Mouse (Mus musculus) kidney, adult 9 months (tissue): ENCODE measurements around the gene Pip5kl1.

ENCODE experiments used
- DNase-seq: peaks from one replicate; pipeline ENCODE4 v3.0.0; 2022

Gene Pip5kl1

DNA sequence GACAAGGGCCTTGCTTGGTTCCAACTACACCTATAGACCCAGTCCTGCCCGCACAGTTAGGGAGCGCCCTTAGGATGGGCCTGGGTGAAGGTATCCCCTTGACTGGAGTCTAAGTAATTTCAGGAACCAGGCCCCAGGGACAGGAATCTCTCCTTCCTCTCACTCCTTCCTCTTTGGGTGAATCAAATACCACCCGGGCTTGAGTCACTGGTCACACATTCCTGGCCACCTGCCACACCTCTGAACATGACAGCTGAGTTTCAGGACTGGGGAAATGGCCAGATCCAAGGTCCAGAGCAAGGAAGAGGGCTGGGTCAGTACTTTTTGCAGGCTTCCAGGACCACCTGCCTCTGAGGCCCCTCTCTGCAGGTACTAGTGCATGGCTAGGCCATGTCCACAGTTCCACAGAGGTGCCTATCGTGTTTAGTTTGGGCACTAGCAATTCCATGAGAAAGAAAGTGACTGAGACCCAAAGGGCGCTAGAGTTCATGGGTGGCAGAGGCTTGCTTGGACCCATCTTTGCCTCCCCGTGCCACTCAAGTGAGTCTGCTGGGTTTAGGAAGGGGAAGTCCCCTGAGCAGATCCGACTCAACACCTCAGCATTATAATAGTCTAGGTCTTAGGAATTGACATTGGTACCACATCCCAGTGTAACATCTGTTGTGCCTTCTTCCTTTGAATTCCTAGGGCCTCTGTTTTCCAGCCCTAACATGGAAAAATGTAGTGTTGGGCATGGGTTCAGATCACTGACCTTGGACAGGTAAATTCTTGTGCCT is 26.4 kb upstream of the Pip5kl1 start:
- no peak for DNase-seq

DNA sequence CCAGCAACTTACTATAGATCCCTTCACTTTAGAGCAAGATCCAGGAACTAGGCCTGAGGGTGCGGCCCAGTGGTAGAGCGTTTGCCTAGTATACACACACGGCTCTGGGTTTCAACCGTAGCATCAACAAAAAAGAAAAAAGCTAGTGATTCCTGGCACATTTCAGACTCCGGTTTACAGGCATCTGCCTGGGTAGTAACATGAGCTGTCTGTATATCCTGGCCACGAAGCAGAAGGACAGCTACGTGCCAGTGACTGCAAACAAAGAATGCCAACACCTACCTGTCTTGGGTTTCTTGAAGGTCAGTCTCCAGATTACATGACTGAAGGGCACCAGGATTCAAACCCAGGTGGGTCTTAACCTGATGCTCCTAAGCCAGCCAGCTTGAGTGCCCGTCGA is 25.4 kb upstream of the Pip5kl1 start:
- no peak for DNase-seq

DNA sequence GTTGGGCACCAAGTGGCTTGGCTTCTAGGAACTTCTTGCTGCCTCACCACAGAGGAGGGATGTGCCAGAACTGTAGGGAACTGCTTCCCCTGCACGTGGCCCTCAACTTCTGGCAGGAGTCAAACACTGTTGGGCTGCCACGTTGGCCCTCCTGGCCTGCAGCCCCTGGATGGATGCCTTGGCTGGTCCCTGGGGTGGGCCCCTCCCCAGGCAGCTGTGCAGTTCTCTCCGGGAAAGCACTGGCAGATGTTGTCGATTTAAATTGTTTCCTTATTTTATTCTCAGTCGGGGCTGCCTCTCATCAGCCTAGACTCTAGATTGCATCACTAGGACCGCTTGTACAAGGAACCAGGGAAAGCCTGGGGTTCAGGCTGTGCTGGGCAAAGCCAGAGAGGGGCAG is 24.8 kb upstream of the Pip5kl1 start:
- DNase-seq, result no peak

DNA sequence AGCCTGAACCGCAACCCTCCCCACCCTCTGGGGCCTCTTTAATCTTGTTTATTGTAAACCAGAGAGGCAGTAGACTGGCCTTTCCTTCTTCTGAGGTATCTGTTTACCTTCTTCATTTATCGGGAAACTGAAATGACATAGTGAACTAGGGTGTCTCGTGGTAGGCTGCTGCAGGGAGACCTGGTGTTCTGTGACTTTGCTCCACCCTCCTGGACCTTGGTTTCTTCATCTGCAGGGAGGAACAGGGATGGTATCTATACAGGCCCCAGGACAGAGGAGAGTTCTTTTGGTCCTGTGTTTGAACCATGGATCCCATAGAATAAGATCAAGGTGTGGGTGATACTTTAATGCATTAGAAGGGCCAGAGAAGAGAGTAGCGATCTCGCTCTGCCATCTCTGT is 23.4 kb upstream of the Pip5kl1 start:
- no peak for DNase-seq

DNA sequence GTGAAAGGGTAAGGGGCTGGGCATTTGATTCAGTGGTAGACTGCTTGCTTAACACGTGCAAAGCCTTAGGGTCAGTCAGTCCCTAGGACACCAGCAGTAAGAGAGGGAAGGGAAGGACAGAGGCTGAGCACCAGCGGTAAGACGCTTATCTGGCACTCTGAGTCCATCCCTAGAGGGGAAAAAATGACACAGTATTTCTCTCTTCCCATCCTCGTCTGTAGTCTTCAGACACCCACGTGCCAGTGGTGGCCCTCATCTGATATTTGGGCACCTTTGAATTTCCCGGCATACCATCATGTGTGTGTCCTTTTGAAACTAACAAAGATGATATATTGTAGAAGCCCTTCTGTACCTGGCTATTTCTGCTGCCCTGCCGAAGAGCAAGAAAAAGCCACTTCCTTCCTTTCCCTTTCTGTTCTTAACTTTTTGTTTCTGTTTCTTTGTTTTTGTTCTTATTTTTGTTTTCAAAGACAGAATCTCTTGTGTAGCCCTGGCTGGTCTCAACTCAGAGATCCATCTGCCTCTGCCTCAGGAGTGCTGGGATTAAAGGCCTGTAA is 20.9 kb upstream of the Pip5kl1 start:
- no peak for DNase-seq

DNA sequence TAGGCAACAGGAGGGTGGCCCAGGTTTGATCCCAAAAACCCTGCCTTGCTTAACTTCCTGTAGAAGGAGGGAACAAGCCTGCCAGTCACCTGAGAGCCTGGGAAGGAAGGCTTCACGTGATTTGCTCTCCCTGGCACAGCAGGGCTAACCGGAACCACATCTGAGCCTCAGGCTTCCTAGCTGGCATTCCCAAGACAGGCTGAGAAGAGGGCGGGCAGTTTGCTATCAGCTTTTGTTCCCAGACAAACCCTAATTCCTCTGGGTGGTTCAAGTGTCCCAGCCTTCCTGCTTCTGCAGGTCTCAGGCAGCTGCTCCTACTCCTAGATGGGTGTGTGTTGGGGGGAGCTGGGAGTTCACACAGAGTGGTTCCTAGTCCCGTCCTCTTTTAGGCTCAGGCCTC is 19.1 kb upstream of the Pip5kl1 start:
- DNase-seq, result no peak

DNA sequence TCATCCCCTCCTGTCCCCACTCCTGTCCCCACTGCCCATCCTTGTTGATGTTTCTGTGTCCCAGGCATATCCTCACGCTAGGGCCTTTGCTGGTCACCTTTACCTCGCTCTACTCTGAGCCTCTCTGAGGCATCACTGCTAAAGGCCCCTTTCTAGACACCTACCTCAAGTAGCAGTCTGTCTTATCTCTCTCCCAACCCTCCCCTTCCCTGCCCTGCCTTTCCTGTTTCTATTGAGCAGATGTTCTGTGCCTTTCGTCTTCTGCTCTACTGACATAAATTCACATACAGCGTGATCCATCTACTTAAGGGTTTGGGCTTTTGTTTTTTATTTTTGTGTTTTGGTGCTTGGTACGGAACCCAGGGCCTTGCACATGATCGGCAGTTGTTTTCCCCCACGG is 18.6 kb upstream of the Pip5kl1 start:
- DNase-seq, result no peak

DNA sequence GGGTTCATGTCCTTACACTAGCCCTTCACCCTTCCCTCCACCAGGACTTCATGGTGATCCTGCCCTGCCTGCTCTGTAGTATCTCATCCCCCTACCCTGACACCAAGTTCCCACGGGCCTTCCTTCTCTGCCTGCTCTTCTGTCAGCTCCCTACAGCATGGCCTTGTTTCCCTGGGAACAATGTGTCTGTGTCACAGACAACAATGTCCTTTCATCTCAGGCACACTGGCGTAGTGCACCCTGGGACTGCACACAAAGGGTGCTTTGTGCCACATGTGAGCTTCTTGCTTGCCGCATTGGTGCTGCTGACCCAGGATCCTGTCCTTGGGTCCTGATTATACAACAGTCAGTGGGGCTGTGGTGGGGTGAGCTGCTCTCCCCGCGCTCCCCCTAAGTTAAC is 15.0 kb upstream of the Pip5kl1 start:
- DNase-seq, result no peak

DNA sequence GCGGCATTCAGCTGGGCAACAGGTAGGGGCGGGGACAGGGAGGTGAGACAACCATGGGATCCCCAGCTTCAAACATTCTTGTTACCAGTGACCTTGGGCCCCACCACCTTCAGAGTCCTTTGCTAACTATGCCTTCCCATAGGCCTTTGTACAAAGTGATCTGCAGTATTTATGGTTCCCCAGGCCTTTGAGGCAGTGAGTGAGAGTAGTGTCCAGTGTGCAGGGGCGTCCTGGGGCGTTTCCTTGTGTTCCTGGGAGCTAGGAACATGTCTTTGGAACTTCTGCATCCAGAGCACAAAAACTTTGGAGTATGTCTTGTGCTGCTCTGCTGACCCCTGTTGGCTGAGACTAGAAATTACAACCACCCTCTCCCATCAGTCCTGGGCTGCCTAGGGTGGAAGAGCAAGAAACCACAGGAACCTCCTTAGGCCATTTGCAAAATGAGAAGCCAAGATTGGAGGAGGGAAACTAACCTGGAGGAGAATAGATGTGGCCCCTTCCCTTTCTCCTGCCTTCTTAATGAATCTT is 8.0 kb upstream of the Pip5kl1 start:
- DNase-seq, result peak; percentile 79

DNA sequence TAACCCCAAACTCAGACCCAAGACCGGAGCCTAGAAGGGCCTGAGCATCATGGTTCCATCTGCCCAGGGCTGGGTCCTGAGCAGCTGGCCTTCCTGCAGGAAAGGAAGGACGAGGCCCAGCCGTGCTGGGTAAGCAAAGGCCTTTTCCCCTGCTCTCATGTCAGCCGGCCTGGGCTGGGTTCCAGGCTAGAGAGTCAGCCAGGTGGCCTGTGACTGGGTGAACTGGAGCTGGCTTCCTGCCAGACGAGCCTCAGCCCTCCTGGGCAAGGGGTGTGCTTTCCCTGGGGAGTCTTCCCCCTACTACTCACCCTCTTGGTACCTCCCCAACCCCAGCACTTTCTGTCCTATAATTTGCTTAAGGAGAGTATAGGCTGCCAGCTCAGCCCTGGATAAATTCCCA is 6.4 kb upstream of the Pip5kl1 start:
- no peak for DNase-seq

DNA sequence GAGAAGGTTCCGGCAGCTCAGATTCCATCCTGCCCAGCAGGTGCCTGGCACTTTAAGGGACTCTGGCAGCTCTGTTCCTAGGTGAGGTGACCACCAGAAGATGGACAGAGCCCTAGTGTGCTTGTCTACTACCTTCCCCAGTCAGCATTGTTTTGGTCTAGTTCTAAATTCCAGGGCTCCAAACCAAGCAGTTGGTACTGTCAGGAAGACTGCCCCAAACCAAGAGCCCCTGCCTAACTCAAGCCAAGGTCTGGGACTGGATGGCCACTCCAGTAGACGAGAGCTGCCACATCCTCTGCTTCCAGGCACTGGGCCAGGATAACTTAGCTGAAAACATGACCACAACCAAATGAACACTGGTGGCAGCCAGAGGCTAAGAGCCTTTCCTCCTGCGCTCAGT is 5.7 kb upstream of the Pip5kl1 start:
- no peak for DNase-seq

DNA sequence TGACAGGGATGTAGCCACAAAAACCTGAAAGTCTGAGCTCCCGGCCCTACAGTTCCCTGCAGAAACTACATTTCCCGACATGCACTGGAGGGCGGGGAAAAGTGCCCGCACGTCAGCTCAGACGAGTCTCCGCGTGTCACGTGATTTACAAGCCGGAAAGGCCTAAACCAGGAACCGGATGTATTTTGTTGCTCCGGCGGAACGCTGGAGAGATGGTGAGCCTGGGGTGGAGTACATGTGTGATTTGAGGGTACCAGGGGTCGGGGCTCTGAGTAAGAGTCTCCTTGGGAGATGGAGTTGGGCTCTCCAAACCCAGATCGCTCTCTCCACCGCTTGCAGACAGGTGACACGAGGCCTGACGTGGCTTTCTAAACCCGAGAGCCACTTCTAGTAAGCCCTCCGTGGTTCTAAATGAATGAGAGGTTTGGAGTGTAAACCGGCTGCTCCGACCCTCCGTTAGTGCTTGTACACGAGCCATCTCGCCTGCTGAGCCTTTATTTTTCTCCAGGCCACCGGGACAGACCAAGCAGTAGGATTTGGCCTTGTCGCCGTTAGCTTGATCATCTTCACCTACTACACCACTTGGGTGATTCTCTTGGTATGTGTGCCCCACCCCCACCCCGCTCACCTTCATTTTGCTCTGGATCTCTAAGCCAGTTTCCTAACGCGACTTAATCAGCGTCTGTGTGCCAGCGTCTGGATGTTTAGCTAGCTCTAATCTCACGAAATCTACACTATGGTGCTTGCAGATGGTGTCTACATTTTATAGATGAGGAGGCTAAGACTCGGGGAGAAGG is 3.7 kb upstream of the Pip5kl1 start, which contains the start of gene Dpm2:
TSS of gene Dpm2 (plus strand) at position 161 of the 797 bp plus-strand sequence.
- DNase-seq, result peak; percentile 94

DNA sequence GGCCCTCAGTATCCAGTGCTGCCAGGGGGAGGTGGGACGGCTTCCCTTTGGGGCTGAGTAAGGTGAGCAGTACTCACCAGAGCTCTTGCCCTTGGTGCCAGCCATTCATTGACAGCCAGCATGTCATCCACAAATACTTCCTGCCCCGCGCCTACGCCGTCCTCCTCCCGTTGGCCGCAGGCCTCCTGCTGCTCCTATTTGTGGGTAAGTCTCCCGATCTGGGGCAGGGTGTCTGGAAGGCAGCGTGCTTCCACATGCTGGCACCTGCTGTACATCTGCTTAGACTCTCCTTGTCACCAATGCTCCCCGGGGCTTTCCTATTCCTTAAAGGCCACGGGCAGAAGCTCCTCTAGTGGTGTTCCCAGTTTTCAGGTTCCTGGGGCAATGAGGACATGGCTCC is 2.4 kb upstream of the Pip5kl1 start:
- DNase-seq, result no peak

DNA sequence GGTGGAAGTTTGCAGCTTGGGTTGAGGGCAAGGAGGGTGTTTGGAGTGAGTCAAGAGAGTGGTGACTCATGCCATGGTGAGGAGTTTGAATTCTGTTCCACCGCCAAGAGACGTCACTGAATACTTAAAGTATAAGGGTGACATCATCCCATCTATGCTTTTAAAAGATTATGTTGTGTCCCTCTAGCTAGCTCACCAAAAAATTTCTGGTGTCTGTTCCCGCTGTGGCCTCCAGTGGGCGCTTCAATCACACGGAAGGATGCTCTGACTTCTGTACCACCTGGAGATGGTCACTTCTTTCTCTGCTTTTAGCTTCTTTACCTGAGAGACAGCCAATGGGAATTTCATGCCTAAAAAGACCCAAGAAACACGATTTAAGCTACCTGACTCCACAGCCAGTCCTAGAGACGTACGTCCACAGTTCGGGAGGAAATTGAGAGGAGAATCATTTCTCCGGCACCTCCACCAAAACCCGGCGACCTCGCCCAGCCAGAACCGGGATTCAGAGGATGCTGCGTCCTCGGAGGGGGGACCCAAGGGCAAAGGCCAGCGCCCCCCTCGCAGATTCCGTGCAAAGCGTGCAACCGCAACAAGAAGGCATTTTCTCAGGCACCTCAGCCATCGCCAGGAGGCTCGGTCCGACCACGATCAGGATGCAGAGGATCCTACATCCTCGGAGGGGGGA is 446 bp downstream of the Pip5kl1 start:
- DNase-seq, result peak; percentile 53

DNA sequence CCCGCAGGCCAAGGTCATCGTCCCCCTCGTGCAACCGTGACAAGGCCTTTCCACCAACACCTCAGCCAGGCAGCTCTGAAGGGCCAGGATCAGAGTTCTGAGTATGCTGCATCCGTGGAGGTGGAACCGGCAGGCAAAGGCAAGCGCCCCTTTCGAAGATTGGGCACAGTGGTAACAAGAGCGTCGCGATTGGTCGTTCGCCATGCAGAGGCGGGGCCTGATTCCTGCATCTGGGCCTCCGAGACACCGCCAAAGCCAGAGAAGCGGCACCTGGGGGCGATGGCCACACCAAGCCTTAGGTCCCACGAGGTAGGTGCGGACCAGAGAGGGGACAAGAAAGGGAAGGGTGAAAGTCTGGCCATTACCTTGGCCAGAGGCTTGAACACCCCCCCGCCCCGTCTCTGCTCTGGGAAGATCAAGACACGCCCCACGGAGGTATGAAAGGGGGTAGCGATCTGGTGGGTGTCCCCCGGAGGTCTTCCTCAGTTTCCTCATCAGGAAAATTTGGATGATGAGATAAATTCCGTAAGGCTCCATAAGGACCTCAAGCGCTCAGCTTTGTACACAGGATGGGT is 1.1 kb downstream of the Pip5kl1 start, which contains the start of gene 9430097D07Rik:
TSS of gene 9430097D07Rik (minus strand) at position 99 of the 575 bp plus-strand sequence.
- DNase-seq, result no peak

DNA sequence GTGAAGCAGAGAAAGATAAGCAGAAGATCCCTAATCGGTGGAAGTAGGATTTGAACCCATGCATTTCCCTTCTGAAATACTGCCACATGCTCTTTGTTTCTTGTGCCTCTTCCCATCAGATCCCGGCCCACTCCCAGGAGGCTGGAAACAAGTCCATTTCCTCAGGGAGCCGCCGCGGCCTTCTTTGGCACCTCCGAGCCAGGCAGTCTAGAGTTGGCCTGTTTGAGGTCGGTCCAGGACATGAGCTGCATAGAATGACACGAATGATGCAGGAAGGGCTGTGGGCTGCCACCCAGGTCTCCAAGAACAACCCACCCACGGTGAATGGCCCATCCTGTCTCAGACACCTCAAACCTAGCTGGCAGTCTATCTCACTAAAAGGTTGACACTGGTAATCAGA is 1.9 kb downstream of the Pip5kl1 start:
- DNase-seq, result no peak

DNA sequence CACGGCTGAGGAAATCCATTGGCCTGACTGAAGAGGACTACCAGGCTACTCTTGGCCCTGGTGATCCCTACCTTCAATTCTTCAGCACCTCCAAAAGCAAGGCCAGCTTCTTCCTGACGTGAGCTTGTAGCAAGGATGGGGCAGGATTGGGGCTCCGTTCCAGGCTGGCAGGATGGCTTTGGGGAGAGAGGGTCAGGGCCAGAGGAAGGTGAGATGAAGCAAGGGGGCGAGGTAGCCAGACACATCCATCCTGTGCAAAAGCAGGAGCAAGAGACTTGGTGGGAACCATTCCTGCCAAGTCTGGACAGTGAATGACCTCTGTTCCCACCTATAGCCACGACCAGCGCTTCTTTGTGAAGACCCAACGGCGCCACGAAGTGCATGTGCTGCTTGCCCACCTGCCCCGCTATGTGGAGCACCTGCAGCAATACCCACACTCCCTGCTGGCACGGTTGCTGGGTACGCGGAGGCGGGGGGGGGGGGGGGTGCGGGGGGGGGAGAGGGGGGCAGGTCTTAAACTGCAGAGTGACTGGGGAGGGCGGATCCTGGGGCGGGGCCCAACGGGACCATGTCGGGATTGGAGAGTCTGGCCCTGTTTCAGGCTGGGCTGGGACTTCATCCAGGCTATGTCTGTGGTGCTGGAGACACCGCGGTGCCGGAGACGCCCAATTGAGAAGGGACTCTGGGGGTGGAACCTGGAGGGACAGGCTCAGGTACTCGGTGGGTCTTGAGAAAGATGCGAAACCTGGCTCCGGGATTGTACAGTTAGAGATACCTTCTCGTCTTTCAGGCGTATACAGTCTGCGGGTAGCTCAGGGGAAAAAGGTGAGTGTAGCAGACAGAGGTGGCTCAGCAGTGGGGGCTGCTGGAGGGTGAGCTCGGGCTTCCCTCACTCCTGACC is 3.8 kb downstream of the Pip5kl1 start:
- DNase-seq, result no peak

DNA sequence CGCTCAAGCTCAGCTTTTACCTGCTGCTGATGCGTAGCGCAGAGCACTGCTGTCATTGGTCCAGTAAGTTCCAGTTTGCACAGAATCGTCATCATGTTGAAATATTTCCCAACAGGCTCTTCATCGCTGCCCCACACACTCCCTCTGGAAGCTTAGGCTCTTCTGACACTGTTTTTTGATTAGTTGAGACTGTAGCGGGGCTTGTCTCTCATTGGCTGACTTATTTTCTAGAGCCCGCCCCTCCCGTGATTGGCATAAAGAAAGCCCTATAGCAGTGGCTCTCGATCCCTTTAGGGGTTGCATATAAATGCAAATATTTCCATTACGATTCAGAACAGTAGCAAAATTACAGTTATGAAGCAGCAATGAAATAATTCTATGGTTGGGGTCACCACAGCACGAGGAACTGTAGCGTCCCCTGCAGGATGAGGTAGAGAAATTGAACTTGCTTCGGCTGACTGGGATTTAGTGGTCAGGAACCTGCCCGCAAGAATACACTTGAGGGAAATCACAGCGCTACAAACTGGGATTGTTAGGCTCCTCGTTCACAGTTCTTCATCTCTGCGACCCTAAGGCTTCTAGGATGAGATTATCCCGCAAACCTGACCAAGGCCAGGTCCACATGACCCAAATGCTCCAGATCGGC is 7.0 kb downstream of the Pip5kl1 start:
- no peak for DNase-seq

DNA sequence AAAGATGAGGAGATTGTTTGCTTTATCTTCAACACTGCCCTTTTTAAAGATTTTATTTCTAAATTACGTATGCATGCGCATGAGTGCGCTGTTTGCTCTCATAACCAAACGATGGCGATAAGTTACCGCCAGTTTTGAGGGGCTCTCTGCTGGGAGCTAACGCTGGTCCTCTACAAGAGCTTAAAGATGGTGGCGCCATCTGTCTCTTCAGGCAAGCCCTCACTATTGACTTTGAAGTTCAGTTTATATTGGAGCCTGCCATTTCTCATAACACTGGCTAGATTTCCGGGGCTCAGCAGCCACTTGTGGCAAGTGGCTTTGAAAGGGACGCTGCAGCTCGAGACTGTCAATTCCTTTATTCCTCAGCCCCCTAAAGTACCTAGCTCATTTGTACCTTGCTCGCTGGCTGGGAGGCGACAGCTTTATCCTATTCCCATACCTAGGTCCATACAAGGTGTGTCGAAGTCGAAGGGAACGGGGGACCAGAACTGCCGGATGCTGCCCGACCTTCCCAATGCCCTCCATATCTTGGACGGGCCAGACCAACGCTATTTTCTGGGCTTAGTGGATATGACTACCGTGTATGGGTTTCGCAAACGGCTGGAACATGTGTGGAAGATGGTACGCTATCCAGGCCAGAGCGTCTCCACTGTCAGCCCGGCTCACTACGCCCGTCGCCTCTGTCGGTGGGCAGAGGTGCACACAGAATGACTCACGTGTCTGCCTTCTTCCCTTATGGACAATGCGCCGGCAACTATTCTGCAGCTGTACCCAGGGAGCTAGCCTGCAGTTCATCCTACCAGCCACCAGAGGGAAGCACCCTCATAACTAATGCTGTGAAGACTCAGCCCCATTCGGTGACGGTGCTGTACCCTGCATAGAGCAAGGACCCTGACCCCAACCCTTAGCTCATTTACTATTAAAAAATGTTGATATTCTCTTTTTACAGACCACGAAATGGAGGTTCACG is 8.5 kb downstream of the Pip5kl1 start:
- DNase-seq, result peak; percentile 89
